Mouse (Mus musculus): ENCODE measurements around the gene Zfp810. TPM values are rescaled to one million over a fixed set of nuclear protein-coding genes. Genes with fewer than 3 reads are reported as not detected.
A peak's percentile ranks its signal among the peaks of the same experiment; 100 is the strongest.
"Not testable (repeated sequence)": the region's sequence is repeated elsewhere in the genome, so short reads cannot be mapped to it uniquely, and the experiment has no call there.

The Zfp810 gene
- polyA plus RNA-seq, 1 experiment from 2014 or later, result 7.7 TPM

DNA sequence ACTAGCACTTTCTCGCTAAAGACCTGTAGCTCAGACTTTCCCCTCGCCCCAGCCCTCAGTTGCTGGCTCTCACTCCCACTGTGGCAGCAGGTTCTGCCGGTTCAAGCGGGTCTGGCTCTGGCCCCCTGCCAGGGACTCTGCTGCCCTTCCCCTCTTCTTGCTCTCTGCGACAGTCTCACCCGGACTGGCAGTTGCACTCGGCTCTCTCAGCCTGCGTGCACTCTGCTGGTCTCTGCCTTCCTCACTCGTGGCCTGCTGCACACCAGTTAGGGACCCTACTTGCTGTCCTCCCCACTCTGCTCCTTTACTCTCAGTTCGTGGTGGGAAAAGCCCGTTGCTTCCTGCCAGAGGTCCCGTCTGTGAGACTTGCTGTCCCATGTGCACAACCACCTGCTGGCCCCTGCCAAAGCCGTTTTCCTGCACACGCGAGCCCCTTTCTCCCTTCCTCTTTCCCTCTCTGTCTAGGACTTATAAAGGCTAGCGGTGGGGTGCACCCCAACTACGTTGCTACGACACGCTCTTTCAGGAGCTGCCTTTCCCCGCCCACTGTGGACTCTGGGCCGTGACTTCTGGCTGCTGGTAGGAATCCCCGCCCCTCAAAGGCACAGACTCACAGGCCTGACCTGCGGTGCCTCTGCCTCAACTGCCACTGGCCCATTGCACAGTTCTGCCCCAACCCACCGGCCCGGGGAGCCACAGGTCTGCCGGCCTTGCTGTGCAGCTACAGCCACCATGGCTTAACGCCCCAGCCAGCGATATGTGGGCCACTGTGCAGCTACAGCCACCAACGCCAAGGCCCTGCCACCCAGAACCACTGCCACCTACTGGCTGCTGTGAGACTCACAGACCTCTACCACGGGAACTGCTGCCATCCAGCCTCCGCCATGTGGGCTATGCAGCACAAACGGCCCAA, 20.3 kb upstream of the Zfp810 start:
- Histone ChIP-seq H3K9me3 (ENCODE audit: control insufficient read depth) (no peaks in the 10 kb centered on the region), H3K36me3 (ENCODE audit: control insufficient read depth, insufficient read depth) (0 out of 2 replicates have a peak, but pooled peaks cover 4% of the 10 kb centered on the region), H3K4me1 (replicated peaks; ENCODE audit: control insufficient read depth, insufficient read depth, low read length) (no peaks in the 10 kb centered on the region), H3K4me2 (replicated peaks; ENCODE audit: low read depth) (peak overlapping the region; percentile 98), H3K4me3 (ENCODE audit: low read depth, low read length) (peak overlapping the region; percentile 63), H3K9ac (ENCODE audit: low read depth, low read length) (peak overlapping the region; percentile 49), H3K27me3 (replicated peaks; ENCODE audit: control insufficient read depth, insufficient read depth, low read length) (no peaks in the 10 kb centered on the region), H3K27ac (ENCODE audit: low read depth, low read length) (peak overlapping the region; percentile 50)
- peak; percentile 96 for ATAC-seq
- TF ChIP-seq CTCF (IDR thresholded peaks at IDR 0.05; ENCODE audit: low read depth), result peak; percentile 97
- under 1% methylated on average over 32 of the region's 32 CpGs for WGBS

DNA sequence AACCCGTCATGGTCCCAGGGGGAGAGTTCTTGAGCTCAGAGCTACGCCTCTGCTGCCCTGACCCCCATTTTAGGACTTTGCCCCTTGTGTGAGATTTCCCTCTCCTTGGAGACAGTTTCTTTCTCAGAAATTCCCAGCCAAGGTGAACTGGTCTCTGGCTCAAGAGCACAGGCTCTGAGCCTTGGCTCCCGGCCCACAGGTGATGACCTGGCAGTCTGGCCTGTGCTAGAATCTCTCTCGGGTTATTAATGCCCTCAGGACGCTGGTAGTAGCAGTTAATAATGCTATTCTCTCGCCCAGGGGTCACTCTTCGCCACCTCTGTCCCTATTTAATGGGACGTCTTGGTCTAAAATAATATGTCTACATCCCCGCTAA, 19.6 kb upstream of the Zfp810 start:
- peak overlapping the region; percentile 98 for H3K4me2 ChIP-seq (replicated peaks; ENCODE audit: low read depth)
- H3K4me1 ChIP-seq (replicated peaks; ENCODE audit: control insufficient read depth, insufficient read depth, low read length), result no peaks in the 10 kb centered on the region
- H3K27me3 ChIP-seq (replicated peaks; ENCODE audit: control insufficient read depth, insufficient read depth, low read length), result no peaks in the 10 kb centered on the region
- 0 out of 2 replicates have a peak, but pooled peaks cover 4% of the 10 kb centered on the region for H3K36me3 ChIP-seq (ENCODE audit: control insufficient read depth, insufficient read depth)
- H3K4me3 ChIP-seq (ENCODE audit: low read depth, low read length), result peak overlapping the region; percentile 63
- no peak for TF ChIP-seq CTCF (IDR thresholded peaks at IDR 0.05; ENCODE audit: low read depth)
- peak overlapping the region; percentile 21; the same call in 1 of the 2 replicates for H3K27ac ChIP-seq (ENCODE audit: low read depth, low read length)
- H3K9ac ChIP-seq (ENCODE audit: low read depth, low read length), result peak overlapping the region; percentile 49
- ATAC-seq, result no peak
- WGBS, result 14% methylated on average over 9 of the region's 9 CpGs
- no peaks in the 10 kb centered on the region for H3K9me3 ChIP-seq (ENCODE audit: control insufficient read depth)

DNA sequence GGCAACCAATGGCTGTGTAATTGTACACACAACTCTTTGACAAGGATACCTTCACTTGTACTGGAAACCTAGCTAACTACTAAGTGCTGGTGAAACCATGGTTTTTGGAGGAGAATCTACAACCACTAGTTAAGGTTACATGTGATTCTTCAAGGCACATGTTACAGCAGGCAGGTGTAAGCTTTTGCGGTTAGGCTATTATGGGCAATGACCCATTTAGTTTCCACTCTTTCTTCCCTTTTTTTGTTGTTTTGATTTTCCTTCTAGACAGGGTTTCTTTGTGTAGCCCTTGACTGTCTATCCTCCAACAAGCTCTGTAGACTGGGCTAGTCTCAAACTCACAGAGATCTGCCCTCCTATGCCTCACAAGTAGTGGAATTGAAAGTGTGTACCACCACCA, 17.1 kb upstream of the Zfp810 start:
- Histone ChIP-seq H3K27ac (ENCODE audit: low read depth, low read length) (no peak overlapping the region), H3K4me2 (replicated peaks; ENCODE audit: low read depth) (no peak overlapping the region), H3K36me3 (ENCODE audit: control insufficient read depth, insufficient read depth) (no peaks in the 10 kb centered on the region), H3K9me3 (ENCODE audit: control insufficient read depth) (no peaks in the 10 kb centered on the region), H3K27me3 (replicated peaks; ENCODE audit: control insufficient read depth, insufficient read depth, low read length) (no peaks in the 10 kb centered on the region), H3K4me3 (ENCODE audit: low read depth, low read length) (no peak overlapping the region), H3K9ac (ENCODE audit: low read depth, low read length) (no peak overlapping the region), H3K4me1 (replicated peaks; ENCODE audit: control insufficient read depth, insufficient read depth, low read length) (no peaks in the 10 kb centered on the region)
- WGBS, result 97% methylated on average over 1 of the region's 1 CpGs
- no peak for ATAC-seq
- no peak for TF ChIP-seq CTCF (IDR thresholded peaks at IDR 0.05; ENCODE audit: low read depth)

DNA sequence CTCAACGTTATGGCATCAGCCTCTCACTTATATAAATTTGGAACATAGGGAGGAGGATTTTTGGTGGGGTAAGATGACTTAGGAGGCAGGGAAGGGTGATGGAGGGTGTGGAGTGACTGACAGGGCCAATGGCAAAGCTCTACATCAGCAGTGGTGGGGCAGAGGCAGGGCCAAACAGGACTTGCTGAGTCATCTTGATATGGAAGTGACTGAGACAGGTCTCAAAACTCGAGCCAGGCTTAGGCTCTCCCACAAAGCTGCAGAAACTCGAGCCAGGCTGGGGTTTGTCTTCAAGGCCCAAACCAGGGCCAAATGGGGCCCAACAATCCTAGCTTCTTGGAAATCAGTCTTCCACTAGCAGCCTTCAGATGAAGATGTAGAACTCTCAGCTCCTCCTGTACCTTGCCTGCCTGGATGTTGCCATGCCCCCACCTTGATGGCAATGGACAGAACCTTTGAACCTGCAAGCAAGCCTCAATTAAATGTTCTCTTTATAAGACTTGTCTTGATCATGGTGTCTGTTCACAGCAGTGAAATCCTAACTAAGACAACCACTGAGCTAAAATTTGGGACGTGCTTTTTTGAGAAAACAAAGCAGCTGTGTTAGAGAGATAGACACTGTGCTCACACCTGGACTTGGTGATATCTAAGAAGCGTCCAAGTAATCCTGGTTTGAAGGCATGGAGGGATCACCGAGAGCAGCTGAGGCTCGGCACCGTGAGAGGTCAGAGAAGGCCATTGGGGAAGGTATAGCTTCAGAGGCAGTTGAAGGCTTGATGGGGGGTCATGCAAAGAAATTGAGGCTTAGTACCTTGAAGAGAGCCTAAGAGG, 15.1 kb upstream of the Zfp810 start:
- Histone ChIP-seq H3K9me3 (ENCODE audit: control insufficient read depth) (no peaks in the 10 kb centered on the region), H3K9ac (ENCODE audit: low read depth, low read length) (no peak overlapping the region), H3K4me1 (replicated peaks; ENCODE audit: control insufficient read depth, insufficient read depth, low read length) (no peaks in the 10 kb centered on the region), H3K4me2 (replicated peaks; ENCODE audit: low read depth) (no peak overlapping the region), H3K4me3 (ENCODE audit: low read depth, low read length) (no peak overlapping the region), H3K36me3 (ENCODE audit: control insufficient read depth, insufficient read depth) (no peaks in the 10 kb centered on the region), H3K27ac (ENCODE audit: low read depth, low read length) (no peak overlapping the region), H3K27me3 (replicated peaks; ENCODE audit: control insufficient read depth, insufficient read depth, low read length) (no peaks in the 10 kb centered on the region)
- 78% methylated on average over 8 of the region's 8 CpGs for WGBS
- no peak for TF ChIP-seq CTCF (IDR thresholded peaks at IDR 0.05; ENCODE audit: low read depth)
- ATAC-seq, result no peak

DNA sequence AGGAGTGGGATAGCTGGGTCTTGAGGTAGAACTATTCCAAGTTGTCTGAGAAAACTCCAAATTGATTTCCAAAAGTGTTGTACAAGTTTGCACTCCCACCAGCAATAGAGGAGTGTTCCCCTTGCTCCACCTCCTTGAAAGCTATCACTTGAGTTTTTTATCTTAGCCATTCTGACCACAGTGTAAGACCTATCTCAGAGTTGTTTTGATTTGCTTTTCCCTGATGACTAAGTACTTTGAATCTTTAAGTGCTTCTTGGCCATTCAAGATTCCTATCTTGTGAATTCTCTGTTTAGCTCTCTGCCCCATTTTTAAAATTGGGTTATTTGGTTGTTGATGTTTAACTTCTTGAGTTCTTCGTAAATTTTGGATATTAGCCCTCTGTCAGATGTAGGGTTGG, 11.7 kb upstream of the Zfp810 start:
- ATAC-seq, result no peak
- Histone ChIP-seq H3K36me3 (ENCODE audit: control insufficient read depth, insufficient read depth) (no peaks in the 10 kb centered on the region), H3K4me1 (replicated peaks; ENCODE audit: control insufficient read depth, insufficient read depth, low read length) (no peaks in the 10 kb centered on the region), H3K27ac (ENCODE audit: low read depth, low read length) (no peak overlapping the region), H3K9ac (ENCODE audit: low read depth, low read length) (no peak overlapping the region), H3K9me3 (ENCODE audit: control insufficient read depth) (no peaks in the 10 kb centered on the region), H3K27me3 (replicated peaks; ENCODE audit: control insufficient read depth, insufficient read depth, low read length) (no peaks in the 10 kb centered on the region), H3K4me2 (replicated peaks; ENCODE audit: low read depth) (no peak overlapping the region), H3K4me3 (ENCODE audit: low read depth, low read length) (no peak overlapping the region)
- 84% methylated on average over 1 of the region's 1 CpGs for WGBS
- TF ChIP-seq CTCF (IDR thresholded peaks at IDR 0.05; ENCODE audit: low read depth), result no peak

DNA sequence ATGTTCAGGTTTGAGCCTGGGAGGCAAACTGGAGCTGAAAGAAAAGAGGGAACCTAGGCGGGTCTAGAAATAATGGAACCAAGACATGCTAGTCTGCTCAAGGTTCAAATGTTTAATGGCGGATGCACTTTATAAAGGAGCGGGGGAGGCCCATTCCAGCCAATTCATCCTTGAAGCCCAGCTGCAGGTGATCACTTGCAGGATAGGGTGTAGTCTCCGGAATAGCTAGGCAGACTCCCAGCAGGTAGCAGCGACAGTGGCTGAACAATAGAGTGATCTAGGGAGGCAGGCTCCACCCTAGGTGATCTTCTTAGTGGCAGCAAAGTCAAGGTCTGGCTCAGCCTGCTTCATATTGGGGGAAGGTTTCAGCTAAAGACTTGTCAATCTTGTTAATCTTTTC, 8.6 kb upstream of the Zfp810 start:
- ATAC-seq; H3K4me2 ChIP-seq (replicated peaks; ENCODE audit: low read depth); H3K9ac ChIP-seq (ENCODE audit: low read depth, low read length); H3K36me3 ChIP-seq (ENCODE audit: control insufficient read depth, insufficient read depth); H3K4me1 ChIP-seq (replicated peaks; ENCODE audit: control insufficient read depth, insufficient read depth, low read length); H3K9me3 ChIP-seq (ENCODE audit: control insufficient read depth); H3K27me3 ChIP-seq (replicated peaks; ENCODE audit: control insufficient read depth, insufficient read depth, low read length); H3K27ac ChIP-seq (ENCODE audit: low read depth, low read length); H3K4me3 ChIP-seq (ENCODE audit: low read depth, low read length): not testable (repeated sequence)
- 67% methylated on average over 5 of the region's 5 CpGs for WGBS

All from intestine, postnatal 0 days (tissue).